Mouse (Mus musculus) forelimb bud, embryonic 11.5 days (tissue): Measurements from ENCODE around the gene Zfp382.
"Not testable (repeated sequence)": the region's sequence is repeated elsewhere in the genome, so short reads cannot be mapped to it uniquely, and the experiment has no call there.

Experiments used
- DNase-seq: peaks from one replicate; pipeline ENCODE4 v3.0.0-alpha.2; 2012; ENCODE audit warnings: low read depth, low spot score

Zfp382 gene

DNA sequence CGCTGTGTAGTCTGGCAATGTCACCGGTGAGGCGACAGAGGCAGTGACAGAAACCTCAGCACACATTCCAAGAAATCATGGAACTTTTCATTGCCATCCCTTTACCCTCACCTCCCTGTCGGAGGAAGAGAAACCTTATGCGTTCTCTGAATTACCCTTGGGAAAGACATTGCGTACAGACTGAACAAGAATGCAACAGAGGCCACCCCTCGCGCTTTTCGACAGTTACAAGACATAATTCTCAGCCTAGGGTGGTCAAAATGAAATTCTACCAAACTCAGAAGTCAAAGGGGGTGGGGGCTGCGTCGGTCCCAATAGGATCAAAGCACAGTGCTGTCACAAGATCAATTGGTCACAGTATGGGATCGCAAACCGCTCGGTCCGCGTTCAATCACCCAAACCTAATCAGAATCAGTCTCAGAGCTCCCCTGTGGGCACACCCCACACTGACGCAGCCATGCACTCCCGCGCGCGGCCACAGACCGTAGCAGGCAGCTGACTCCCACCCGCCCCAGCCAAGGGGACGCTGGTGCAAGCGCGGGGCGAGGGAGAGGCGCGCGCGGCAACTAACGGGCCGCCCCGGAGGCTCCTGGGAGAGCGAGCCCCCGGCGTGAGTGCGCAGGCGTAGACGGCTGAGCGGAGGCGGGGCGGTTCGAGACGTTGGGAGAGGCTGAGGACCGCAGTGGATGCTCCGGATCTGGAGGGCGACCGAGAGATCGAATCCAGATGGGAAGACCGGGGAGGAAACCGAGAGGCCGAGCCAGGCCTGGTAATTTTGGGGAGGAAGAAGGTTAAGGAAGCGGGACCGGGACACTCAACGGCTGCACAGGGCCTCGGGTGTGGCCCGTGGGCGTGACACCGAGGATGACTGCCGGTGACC is at the start of gene Zfp382:
Gene Zfp382 (plus strand): TSS at position 635 of the 880 bp plus-strand sequence.
- peak; percentile 85 for DNase-seq

DNA sequence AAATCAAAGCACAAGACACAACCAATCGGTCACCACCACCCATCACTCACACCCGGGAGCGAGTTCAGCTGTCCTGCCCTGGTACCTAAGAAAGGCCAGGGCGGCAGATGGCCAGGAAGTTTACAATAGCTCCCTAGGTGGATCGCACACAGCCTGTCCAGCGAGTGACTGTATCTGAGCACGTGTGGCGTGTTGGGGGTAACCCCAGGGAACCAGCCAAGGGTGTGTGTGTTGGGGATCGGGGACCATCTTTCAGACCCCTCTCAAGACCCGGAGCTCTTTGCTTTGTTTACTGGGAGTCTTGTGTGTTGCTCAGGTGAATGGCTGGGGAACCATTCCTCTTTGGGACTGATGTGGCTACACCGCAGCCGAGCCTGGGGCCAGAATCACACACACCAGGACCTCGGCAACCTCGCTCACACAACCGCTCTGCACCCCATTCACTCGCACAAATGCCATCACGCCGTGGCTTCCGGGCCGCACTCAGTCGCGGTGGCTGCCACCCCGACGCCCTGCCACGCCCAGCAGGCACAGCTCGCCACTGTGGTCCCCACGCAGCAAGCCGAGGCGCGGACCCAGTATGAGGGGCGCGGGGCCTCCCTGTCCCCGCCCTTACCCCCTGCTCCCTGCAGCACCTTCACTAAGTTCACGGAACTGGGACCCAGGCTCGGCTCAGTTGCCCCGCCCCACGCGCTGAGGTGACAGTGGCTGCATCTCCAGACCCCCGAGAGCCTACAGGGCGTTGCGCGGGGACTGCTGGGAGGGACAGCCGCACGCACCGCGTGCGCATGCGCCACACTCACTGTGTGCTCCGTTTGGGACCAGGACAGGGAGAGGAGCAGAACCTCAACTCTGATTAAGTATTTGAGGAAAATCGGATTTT is 49.4 kb upstream of the Zfp382 start, which contains the start of gene Zfp82:
Gene Zfp82 (minus strand): TSS at position 755 of the 883 bp plus-strand sequence.
- peak; percentile 90 for DNase-seq

DNA sequence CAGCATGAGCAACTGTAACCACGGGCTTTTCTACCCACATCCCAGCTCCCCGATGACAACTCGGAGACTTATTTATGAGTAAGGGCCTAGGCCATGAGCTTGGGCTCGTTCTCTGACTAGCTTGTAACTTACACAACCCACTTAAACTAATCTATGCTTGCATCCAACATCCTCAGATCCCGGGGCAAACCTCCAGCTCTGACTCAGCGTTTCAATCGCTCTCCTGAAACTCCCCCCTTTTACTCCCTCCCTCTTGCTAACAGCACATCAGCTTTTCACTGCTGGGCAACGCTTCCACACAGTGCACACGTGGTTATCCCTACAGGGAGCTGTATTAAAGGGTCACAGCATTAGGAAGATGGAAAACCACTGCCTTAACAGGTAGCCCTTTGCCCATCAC is 35.2 kb upstream of the Zfp382 start:
- no peak for DNase-seq

DNA sequence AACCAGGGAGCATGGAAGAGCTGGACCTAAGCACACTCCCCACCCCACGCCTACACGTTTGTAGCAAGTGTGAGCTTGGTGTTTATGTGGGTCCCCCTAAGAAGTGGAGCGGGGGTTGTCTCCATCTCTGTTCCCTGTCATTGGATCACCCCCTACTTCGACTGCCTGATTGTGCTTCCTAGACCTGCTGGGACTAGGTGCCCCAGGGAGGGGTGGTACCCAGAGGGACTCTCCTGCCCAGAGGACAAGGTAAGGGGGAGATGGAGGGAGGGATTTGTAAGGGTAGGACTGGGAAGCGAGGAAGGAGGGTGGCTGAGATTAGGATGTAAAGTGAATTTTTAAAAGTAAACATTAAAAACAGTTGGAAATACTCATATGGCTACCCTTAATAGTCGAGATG is 32.3 kb upstream of the Zfp382 start:
- DNase-seq: no peak

DNA sequence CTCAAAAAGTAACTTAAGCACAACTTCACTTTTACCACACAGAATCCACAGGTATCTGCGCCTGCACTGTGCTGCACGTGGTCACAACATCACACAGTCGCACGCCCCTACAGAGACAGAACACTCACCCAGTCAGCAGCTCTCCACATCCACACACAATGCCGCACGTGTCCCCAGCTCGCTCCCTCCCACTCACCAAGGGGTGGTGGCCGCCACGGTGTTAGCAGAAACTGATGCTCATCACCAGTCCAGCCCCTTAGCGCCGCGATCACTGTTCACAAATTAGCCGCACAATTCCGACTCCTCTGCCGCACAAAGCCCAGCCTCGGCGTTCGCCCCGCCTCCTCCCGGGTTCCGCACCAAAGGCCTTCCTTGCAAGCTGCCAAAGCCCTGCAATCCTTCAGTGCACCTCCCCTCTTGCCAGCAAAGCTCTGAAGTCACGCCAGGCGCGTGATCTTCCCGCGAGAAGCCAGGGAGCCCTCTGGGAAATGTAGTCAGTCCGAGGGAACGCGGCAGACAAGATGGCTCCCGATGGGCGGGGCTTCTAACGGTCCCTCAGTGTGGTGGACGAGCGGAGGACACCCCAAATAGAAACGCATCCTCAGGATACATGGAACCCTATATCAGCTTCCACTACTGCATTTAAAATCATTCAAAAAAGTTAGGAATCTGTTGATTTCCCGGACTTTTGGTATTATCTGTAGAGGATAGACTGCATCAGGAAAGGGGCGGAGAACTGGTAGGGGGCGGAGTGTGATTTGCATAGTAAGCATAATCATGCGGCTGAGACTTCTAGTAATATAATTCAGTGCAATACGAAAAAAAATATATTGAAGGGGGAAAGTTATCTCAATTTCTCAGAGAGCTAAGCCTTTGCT is 31.4 kb upstream of the Zfp382 start, which contains the start of the genes Gm26920 and Zfp566:
Gene Gm26920 (minus strand): TSS at position 319 of the 878 bp plus-strand sequence.
Gene Zfp566 (minus strand): TSS at position 436 of the 878 bp plus-strand sequence.
- peak; percentile 98 for DNase-seq

DNA sequence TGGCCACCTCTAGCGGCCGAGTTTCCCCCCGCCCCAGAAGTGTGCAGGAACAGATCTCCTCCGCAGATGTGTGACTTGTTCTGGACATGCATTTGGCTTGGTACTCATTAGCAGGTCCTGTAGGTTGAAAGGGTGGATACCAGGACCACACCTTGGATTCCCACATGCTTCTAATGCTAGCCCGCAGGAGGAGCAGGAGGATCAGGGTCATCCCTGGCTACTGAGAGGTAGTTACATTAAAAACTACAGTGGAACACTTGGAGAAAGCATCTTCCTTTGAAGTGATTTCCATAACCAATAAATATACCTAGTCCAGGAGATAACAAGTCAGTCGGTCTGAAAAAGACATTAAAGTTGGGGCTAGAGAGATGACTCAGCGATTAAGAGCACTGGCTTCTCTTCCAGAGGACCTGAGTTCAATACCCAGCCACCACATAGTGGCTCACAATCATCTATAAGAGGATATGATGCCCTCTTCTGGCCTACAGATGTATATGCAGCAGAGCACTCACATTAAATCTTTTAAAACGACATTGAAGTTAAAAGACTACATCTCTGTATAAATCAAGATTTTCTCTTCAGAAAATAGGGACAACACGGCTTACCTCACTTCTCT is 30.7 kb upstream of the Zfp382 start:
- DNase-seq: no peak

DNA sequence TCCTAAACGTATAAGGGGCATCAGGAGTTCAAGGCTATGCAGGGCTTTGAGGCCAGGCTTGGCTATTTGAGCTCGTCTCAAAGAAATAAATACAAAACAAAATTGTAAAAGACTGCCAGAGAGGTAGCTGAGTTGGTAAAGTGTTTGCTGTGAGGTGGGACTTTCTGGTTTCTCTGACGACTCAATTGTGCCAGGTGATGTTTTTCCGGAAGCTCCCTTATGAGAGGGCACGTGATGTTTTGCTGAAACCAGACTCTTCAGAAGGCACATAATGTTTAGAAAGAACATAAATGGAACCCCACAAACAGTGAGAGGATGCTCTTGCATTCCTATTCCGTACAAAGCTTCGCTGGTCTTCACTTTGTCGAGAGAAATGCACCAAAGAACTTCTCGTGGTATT is 29.1 kb upstream of the Zfp382 start:
- no peak for DNase-seq

DNA sequence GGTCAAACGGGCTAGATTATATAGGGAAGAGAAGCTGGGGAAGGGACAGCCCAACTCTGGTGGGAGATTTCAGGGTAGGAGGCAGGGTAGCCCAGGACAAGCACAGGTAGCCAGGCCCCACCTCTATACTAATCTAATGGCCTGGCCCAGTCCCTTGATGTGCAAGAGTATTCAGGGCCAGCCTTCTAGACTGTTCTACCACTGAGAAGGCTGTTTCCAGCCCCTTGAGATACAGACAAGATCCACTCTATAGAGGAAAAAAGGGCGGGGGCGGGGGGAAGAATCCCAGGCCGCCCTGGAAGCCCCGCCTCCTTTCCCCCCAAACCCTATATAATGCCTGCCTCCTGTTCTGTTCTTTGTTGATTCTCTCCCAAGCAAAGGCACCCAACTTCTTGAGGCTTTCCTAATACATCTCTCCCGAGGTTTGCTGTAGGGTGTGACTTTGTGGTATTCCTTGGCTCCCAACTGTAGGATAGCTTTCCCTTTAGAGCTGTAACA is 27.8 kb upstream of the Zfp382 start:
- no peak for DNase-seq

DNA sequence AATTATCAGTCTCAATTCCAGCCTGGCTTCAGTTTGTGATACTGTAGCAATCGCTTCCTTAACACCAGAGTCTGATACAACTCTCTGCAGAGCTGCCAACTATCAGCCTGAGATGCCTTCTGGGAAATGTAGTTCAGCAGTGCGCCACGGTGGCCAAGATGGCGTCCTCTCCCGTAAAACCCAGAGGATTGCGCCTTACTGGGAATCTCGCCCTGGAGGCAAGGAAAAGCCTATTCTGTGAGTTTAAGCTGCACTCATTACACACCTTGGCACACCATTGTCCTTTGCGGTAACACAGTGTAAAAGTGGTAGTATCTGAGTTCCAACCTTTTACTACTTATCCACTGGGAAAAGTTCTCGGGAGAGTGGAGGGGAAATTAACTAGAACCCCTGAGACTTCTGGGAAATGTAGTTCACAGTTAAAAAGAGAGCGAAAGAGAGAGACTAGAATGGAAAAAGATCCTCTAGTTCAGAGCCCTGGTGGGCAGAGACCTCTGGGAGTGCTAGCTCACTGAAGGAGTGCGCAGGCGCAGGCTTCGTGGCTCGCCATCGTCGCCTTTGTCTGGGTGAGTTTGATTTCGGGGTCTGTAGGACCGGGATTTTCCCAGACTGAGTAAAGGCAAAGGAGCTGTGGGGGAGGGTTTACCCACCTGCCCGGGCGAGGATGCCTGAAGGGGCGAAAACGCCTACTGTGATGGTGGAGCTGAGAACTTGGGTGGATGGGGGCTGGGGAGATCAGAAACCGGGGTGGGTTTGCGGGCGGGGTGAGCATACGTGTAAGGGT is 26.9 kb upstream of the Zfp382 start, which contains the start of gene Zfp260:
Gene Zfp260 (plus strand): TSS at position 132 of the 784 bp plus-strand sequence.
- DNase-seq: peak; percentile 96

DNA sequence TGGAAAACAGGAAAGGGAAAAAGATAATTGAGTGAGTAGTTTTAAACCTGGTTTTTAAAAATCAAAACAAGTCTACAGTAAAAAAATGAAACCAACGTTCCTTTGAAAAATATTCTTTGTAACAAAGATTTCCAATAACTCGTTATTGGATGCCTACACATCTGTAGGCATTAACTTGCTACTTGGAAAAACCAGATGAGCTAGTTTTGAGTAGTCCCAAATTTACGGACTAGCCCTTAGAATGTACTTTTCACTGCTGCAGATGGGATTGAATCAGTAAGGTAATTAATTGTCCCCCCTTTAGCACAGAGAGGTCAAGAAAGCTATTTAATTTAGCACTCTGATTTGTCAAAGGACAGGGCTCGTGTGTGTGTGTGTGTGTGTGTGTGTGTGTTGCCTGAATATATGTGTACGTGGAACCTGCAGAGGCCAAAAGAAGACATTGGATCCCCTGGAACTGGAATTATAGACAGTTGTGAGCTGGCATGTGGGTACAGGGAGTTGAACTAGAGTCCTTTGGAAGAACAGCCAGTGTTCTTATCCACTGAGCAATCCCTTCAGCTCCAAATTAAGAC is 26.1 kb upstream of the Zfp382 start:
- DNase-seq: no peak

DNA sequence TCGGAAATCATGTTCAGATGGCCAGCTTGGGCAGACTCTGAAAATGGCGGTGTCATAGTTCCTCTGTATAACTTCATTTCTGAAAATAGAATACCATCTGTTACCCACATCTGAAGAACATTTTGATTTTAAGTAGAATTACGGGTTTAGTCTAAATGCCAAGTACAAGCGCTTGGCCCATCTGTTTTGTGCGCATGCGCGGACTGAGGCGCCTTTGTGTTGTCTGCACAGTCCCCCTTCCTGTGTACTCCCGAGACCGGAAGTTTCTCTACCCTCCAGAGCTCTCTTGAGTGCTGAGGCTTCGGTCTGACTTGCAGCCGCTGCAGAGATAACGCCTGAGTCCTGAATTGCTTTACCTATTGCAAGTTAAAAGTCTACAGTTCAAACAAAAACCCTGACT is 22.4 kb upstream of the Zfp382 start:
- DNase-seq: no peak

DNA sequence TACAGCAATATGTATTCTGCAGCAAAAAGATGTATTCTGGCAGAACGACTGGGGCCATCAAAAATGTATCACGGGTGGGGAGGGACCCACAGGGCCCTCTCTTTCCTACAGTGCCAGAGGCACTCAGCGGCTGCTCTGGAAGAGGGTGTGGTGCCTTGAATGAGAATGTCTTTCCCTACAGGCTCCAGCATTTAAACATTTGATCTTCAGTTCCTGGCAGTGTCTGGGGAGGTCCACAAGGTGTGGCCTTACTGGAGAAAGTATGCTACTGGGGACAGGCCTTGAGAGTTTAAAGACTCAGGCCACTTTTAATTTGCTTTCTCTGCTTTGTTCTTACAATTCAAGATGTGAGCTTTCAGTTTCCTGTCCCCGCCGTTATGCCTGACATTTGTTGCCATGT is 5.7 kb upstream of the Zfp382 start:
- DNase-seq: no peak

DNA sequence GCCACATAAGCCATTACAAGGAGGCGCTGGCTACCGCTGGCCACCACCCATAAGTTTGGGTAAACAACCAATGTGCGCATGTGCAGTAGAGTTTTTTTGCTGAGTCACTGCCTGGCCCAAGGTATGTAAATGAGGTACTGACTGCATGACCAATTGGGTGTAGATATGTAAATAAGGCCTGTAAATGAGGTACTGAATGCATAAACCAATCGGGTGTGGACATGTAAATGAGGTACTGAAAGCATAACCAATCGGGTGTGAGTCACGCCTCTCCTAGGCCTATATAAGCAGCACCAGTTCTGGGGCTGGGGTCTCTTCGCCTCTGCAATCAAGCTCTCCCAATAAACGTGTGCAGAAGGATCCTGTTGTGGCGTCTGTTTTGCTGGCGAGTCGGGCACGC is 3.8 kb upstream of the Zfp382 start:
- DNase-seq: not testable (repeated sequence)

DNA sequence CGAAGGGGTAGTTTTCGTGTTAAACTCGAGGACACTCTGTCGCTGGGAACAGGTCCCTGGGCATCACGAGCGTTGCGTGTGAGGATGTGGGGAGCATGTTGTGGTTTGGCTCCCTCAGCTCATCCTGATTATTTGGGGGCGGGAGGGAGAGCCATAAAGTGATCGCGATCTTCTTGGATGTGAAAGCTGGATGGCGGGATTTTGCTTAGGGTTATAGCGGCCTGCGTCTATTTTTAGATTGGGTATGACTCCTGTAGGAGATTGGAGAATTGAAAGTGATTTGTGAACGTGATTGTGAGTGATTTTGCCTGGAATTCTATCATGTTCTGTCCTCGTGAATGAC is 417 bp downstream of the Zfp382 start:
- peak; percentile 13 for DNase-seq

DNA sequence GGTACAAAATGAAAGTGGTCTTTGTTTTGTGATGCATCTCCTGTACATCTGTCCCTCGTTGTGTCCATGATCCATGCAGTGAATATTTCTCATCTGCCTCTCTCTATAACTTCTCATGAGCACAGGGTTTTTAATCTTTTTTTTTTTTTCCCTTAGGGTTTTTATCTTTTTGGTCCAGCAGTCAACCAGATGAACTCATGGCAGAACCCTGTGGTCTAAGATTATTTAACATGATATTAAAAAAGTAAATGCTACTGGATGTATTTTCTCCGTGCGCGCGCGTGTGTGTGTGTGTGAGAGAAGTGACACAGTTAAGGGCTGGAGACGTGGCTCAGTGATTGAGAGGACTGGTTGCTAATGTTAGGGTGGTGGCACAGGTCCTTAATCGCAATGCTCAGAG is 8.2 kb downstream of the Zfp382 start:
- no peak for DNase-seq

DNA sequence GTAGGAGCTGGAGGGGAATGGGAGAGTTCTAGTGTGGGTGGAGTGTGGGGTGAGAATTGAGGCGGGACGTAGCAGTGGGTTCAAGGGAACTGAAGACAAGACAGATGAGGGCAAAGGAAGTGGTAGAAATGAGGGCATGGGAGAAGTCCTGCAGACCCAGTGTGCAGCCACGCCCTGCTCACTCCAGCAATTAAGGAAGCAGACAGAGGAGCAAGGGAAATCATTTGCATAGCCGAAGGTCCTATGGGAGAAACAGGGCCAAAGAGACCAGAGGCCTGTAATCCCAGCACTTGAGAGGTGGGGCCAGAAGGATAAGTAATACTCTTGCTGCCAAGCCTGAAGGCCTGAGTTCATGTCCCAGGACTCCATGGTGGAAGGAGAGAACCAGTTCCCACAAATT is 10.7 kb downstream of the Zfp382 start:
- no peak for DNase-seq

DNA sequence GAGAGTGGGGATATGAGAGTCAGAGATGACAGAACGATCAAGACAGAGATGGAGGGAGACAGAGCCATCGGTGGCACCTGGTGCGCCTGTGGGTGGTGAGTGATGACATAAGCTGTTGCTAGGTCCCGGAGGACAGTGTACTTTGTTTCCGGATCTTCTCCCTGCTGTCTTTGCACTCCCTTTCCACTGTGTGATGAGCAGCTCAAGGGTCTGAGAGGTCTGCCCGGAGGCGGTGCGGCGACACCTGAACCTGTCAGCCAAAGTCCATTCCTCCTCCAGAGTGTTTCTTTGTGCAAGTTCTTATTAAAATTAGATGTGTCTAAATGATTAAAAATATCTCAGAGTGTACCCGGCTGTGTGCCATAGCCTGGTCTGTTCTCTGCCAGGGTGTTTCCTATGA is 15.1 kb downstream of the Zfp382 start:
- no peak for DNase-seq

DNA sequence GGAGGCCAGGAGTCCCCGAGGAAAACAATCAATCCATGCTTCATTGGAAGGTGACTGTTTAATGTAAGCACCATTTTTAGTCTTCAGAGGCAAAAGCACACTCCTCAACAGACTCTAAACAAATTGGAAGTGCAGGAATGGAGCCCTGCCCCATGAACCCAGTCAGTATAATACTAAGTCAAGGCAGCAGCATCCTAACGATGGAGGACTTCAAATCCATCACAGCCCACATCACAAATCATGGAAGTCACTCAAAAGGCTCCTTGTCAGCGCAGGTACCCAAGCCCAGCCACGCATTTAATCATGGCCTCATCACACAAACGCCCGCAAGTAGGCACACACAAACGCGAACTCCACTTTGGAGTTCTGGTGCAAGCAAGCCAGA is 21.4 kb downstream of the Zfp382 start:
- DNase-seq: no peak

DNA sequence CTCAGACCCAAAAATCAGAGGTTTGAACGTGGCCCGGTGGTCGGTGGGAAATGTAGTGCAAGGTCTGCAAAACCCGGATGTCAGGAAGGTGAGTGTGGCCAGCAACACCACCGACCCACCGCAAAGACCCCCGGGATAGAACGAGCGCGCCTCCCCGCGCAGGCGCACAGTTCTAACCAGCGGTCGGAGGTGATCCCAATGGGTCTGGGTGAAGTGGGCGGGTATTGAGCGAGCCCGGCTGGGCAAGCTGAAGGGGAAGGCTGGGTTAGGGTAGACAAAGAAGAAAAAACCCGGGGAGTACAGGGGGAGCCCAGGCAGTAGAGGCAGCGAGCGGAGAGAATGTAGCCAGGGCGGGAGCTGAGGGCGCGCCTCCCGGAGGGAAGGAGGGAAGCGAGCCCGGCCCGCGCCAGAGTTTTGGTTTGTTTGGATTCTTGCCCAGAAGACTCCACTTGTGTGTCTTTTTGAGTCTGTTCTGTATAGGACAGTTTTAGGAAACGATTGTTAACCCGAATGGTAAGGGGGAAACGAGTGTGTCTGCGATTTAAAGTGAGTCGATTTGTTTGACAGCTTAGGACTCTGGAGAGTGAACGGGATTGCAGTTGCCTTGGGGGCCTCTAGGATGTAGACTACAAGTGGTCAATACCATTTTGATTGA is 21.9 kb downstream of the Zfp382 start:
- peak; percentile 90 for DNase-seq
